Comparison of ENCODE assay signal across 12 mouse cellular contexts in genomic region chr9:101555011-101555673, GRCm38 (mm10).
DNase-seq lines count a peak whose midpoint lies in the region; ATAC-seq and TF ChIP-seq lines count a peak whose summit lies in the region.
"Had no signal": no experiment of that assay in that cellular context is flagged by ENCODE, and none has a peak within 500 bp of the region (broad histone marks: within the 10 kb centered on the region; RNA-seq: fewer than 3 reads in every experiment).

No protein-coding gene starts in this region.

- peak; percentile 61 for DNase-seq in heart, adult 11 months
- DNase-seq in heart, adult 9 months (ENCODE audit: low spot score in 2 of 2) = no peak
- peak; percentile 15 for DNase-seq in liver
- DNase-seq in lung, embryonic 14.5 days = peak; percentile 88
- DNase-seq in yolk sac, embryonic 10.5 days (ENCODE audit: low spot score) = peak; percentile 52
- no peak for DNase-seq in cerebellum, adult 9-10 months
- no peak for DNase-seq in left cerebral cortex, postnatal 4 days
- DNase-seq: cerebellum, postnatal 10 days; retina, postnatal 1 day had no signal

- no peak overlapping the region for H3K9ac ChIP-seq in liver, embryonic 12.5 days
- H3K9ac ChIP-seq in lung, embryonic 14.5 days = no peak overlapping the region
- H3K9ac ChIP-seq: heart, embryonic 15.5 days had no signal

- no peaks in the 10 kb centered on the region for H3K36me3 ChIP-seq in liver, embryonic 12.5 days
- H3K36me3 ChIP-seq in lung, embryonic 14.5 days (ENCODE audit: insufficient read depth) = no peaks in the 10 kb centered on the region
- H3K36me3 ChIP-seq: heart, embryonic 15.5 days had no signal

- no peak for ATAC-seq in liver, embryonic 12.5 days
- ATAC-seq in lung, embryonic 14.5 days (ENCODE audit: insufficient read depth) = peak; percentile 97

- no peak overlapping the region for H3K4me3 ChIP-seq in liver, embryonic 12.5 days
- no peak overlapping the region for H3K4me3 ChIP-seq in lung, embryonic 14.5 days (ENCODE audit: low read depth, low read length)
- H3K4me3 ChIP-seq: heart, embryonic 15.5 days; megakaryocyte, embryonic 14.5 days had no signal

- no peak overlapping the region for H3K27ac ChIP-seq in liver, embryonic 12.5 days
- no peak overlapping the region for H3K27ac ChIP-seq in lung, embryonic 14.5 days (ENCODE audit: low read depth)
- H3K27ac ChIP-seq: heart, embryonic 15.5 days had no signal

- H3K4me1 ChIP-seq in liver, embryonic 12.5 days = no peaks in the 10 kb centered on the region
- H3K4me1 ChIP-seq in lung, embryonic 14.5 days (ENCODE audit: insufficient read depth) = peaks cover 4% of the 10 kb centered on the region; the same call in 1 of the 2 replicates
- H3K4me1 ChIP-seq: heart, embryonic 15.5 days; megakaryocyte, embryonic 14.5 days had no signal

- TF ChIP-seq CTCF in lung, embryonic 14.5 days (IDR thresholded peaks at IDR 0.05; ENCODE audit: low read depth) = no peak

- WGBS in liver, embryonic 12.5 days (ENCODE audit: insufficient replicate concordance) = 54% methylated on average over 5 of the region's 5 CpGs
- 17% methylated on average over 5 of the region's 5 CpGs for WGBS in lung, embryonic 14.5 days

- no peak overlapping the region for H3K4me2 ChIP-seq in liver, embryonic 12.5 days
- no peak overlapping the region for H3K4me2 ChIP-seq in lung, embryonic 14.5 days
- H3K4me2 ChIP-seq: heart, embryonic 15.5 days had no signal

- H3K27me3 ChIP-seq in liver, embryonic 12.5 days (replicated peaks) = no peaks in the 10 kb centered on the region
- H3K27me3 ChIP-seq in lung, embryonic 14.5 days (ENCODE audit: insufficient read depth, low read length) = no peaks in the 10 kb centered on the region
- H3K27me3 ChIP-seq: heart, embryonic 15.5 days; megakaryocyte, embryonic 14.5 days had no signal

- intact Hi-C loops in left cerebral cortex, postnatal 4 days (cut with DNase I) = no loop called here

- no peaks in the 10 kb centered on the region for H3K9me3 ChIP-seq in liver, embryonic 12.5 days (replicated peaks)
- H3K9me3 ChIP-seq in lung, embryonic 14.5 days (ENCODE audit: low read depth, low read length) = no peaks in the 10 kb centered on the region
- H3K9me3 ChIP-seq: heart, embryonic 15.5 days had no signal

Comparison
In these comparisons a context has a peak if more than half of its experiments do, and no peak if none do; other contexts are left out.
1. DNase-seq: peak in heart, adult 11 months (single experiment), liver (single experiment), lung, embryonic 14.5 days (single experiment) and yolk sac, embryonic 10.5 days (single experiment); none in heart, adult 9 months (0 of 2), cerebellum, adult 9-10 months (single experiment) and left cerebral cortex, postnatal 4 days (single experiment).